Mouse (Mus musculus): ENCODE results near the gene Dock9.

DNA sequence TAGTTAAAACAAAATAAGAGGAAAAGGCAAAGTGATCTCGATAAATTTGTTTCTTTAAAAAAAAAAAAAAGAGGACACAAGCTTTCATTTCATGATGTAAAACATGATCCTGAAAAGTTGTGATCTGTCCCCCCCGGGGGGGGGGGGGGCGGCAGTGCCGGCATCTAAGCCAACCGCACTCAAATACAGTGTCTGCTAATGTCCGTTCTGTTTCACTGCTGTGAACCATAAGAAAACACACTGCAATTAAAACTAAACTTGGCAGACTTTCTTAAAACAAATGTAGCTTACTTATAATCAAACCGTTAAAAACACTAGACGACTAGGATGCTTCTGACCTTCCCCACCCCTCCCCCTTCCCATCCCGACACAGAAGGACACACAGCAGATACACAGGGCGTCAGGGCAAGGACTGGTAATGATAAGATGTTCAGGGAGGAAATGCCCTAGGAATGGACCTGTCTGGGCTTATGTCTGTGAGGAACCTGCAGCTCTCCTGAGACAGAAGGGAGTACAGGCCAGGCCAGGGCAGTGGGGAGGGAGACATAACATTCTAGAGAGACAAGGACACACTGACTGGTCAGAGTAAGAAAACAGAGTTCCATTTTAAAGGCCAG lies 204.2 kb downstream of the Dock9 start:
- TF ChIP-seq EP300 (IDR thresholded peaks at IDR 0.05; ENCODE audit: insufficient read depth, low read depth, low read length) (no peak), CTCF (IDR thresholded peaks at IDR 0.05) (no peak)
